Mouse (Mus musculus) brain, adult 2 months (tissue): Measurements from ENCODE around the gene Rgs12.

Experiments used
- DNase-seq: peaks from one replicate; pipeline ENCODE4 v3.0.0; 2011; ENCODE audit warnings: low read depth, low spot score

Rgs12 gene

GRCm38 (mm10) chr5:34948861-34949760 lies at the start of gene Rgs12:
Gene Rgs12, plus strand, starts transcription at chr5:34949445.
- DNase-seq = peak; percentile 45

DNA sequence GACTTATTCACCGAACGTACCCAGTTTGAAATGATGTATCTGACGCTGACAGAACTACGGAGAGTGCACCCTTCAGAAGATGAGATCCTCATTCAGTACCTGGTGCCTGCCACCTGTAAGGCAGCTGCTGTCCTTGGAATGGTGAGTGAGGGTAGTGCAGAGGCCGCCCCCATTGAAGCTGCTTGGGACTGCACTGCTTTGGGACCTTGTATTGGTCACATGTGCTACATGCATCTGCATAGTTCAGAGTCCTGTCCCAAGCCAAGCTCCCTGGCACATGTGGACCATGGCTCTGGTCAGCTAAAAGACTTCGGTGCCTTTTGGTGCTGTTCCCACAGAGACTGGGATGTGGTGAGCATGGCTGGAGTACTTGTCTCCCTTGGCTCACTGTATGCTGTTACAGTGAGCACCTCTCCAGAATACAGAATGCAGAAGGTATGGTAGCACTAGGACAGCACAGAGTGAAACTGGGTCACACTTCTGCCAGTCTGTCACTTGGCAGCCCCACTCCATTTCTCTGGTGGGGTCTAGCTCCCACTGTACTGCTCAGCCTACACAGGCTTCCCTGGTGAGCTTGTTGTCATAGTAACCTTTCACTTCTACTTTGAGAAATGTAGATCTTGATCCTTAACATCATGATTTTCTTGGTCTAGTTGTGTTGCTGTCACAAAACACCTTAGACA lies 49.3 kb upstream of the Rgs12 start:
- DNase-seq = peak; percentile 45

GRCm38 (mm10) chr5:34902371-34902770 lies 46.9 kb upstream of the Rgs12 start:
- no peak for DNase-seq

DNA sequence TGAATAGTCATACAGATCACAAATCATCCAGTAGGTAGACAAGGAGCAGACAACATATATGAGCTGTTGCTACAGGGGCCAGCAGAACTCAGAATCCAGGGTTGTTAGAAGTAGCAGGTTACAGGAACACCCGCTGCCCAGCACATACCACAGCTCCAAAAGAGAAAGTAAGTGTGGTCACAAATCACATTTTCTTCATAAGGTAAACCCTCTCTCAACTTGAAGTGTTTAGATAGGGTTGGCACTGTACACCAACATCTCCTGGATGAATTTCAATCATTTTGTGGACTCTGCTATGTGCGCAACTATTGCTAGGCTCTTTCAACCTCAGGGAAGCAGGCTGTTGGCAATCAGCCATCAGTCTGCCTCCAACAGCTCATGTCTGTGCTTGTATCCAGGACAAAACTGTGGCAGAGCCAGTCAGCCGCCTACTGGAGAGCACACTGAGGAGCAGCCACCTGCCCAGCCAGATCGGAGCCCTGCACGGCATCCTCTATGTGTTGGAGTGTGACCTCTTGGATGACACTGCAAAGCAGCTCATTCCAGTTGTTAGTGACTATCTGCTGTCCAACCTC lies 46.3 kb upstream of the Rgs12 start:
- DNase-seq = peak; percentile 92

- no peak for DNase-seq
These were observed 44.8 kb upstream of the Rgs12 start for GRCm38 (mm10) chr5:34904412-34904811.

GRCm38 (mm10) chr5:34907230-34907629 lies 42.0 kb upstream of the Rgs12 start:
- no peak for DNase-seq

DNA sequence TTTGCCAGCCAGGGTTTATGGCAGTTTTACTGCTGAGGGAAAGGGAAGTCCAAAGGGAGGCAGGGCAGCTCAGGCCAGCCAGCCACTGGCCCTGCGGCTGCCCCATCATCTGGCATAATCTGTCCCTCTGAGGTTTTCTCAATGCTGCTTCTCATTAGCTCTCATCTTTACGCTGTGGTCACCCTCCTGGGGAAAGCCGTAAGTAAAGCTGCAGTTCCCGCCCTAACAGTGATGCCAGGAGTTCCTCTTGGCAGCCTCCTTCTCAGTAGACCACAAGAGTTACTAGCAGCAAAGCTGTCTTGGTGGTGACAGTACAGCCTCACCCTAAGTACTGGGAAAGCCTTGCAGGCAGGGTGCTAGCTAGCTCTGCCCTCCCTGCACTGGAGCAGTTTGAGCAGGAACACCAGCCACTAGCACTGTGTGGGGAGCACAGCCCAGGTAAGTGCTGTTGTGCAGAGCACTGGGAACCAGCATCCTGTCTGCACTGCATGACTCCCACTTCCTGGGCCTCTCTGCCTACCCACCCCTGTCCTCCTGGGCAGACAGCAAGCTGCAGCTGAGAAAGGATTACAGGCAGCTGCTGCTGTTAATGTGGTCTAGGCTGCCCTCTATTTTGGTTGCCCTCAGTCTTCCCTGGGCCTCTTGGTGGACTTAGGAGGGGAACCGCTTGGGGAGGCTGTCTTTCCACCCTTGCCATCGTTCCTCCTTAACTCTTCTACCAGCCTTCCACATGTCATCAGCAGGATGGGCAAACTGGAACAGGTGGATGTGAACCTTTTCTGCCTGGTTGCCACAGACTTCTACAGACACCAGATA lies 41.1 kb upstream of the Rgs12 start, which contains the start of gene Msantd1:
Gene Msantd1 (plus strand): TSS at position 103 of the 816 bp plus-strand sequence.
- DNase-seq = no peak

DNA sequence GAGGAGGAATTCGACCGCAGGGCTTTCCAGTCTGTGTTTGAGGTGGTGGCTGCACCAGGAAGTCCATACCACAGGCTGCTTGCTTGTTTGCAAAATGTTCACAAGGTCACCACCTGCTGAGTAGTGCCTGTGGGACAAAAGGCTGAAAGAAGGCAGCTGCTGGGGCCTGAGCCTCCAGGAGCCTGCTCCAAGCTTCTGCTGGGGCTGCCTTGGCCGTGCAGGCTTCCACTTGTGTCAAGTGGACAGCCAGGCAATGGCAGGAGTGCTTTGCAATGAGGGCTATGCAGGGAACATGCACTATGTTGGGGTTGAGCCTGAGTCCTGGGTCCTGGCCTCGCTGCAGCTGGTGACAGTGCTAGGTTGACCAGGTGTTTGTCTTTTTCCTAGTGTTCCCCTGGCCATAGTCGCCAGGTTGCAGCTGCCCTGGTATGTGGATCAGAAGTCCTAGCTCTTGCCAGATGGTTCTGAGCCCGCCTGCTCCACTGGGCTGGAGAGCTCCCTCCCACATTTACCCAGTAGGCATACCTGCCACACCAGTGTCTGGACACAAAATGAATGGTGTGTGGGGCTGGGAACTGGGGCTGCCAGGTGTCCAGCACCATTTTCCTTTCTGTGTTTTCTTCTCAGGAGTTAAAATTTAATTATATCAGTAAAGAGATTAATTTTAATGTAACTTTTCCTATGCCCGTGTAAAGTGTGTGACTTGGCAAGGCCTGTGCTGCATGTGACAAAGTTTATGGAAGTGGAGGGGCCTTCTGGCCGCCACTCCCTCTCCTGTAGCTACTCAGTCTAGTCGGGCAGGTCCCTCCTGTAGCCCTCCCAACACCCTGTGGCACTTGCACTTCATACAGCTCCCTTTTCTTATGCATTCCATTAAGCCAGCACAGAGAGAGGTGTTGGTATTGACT lies 40.3 kb upstream of the Rgs12 start:
- DNase-seq = no peak

DNA sequence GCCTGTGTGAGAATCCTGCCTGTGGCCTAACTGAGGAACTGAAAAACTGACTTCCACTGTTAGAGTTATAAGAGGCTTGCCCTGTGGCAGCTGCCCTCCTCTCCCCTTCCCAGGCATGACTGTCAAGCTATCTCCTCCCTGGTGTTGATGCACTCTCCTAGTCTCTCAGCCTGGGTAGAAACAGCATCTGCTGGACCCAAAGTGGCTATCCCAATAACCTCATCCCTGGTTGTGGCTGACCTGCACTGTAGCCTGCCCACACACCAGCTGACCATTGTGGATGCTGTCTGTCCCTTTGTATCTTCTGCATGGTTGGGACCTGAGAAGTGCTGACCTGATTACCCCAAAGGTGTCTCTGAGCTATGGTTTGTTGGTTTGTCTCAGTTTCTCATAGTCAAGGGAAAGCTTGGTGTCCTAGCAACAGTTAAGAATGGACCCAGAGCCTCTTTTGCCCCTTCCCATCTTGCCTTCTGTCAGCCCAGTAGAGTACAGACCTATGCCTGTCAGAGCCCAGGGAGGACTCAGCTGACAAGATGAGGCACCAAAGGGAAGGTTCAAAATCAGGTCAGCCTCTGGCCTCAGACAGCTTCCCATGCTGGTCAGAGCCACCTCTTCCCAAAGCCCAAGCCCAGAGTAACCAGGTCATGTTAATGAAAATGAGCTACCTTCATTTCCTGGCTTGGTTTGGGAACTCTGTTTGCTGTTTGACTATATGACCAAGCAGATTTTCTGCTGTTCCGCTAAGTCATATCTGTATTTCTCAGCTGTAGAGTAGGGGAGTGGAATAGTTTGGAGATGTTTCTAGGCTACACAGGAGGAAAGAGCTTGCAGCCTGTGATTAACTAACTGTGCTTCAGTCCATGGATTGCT lies 39.4 kb upstream of the Rgs12 start:
- DNase-seq = no peak

DNA sequence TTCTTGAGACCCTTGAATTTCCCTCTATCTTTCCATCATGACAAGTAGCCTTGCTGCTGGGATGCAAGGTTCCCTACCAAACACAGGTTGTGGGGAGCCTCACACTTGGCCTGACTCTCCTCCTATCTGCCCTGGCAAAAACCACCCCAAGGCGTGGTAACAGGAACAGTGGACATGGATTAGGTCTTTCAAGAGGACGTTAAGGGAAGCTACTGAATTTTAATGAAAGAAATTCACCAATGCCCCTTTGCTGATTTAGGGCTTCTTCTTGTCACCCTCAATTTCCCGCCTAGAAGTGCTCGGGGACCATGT lies 38.8 kb upstream of the Rgs12 start:
- no peak for DNase-seq

DNA sequence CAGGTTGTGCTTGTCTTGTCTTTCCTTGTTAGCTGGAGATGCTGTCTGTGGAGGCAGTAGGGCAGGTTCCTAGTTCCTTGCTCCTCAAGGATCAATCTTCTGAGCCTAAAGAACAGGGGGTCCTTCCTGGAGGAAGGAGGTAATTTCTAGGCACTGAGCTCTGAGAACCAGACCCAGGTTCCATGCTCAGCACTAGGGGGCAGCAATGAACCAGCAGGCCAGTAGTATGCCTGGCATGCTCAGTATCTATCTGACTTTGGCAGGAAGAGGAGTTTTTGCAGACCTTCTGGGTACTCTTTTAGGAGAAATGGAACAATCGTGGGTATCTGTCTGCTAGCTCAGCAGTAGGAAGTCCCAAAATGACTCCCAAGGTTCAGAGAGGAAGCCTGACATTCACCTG lies 33.4 kb upstream of the Rgs12 start:
- peak; percentile 86 for DNase-seq

GRCm38 (mm10) chr5:34917234-34917655 lies 32.0 kb upstream of the Rgs12 start:
- peak; percentile 78 for DNase-seq

- DNase-seq = no peak
These were observed 30.5 kb upstream of the Rgs12 start for GRCm38 (mm10) chr5:34918785-34919184.

- DNase-seq = no peak
These were observed 26.7 kb upstream of the Rgs12 start for GRCm38 (mm10) chr5:34922531-34922930.

DNA sequence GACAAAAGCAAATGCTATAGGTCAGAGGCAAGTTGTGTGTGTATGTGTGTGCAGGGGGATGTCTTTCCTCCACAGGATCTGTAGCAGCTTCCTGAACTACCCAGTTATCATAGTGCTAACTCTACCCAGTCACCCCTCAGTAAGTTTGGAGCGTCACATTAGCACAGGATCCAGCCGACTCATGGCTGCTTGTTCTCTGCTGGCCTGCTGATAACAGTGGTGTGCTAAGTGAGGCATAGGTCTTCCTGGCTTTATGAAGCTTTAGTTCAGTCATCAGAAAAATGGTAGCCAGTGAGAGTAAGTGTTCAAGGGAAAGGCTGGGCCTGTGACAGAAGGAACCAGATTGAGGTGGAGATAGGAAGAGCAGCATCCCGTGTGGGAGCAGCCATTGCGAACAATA lies 25.3 kb upstream of the Rgs12 start:
- DNase-seq = no peak

DNA sequence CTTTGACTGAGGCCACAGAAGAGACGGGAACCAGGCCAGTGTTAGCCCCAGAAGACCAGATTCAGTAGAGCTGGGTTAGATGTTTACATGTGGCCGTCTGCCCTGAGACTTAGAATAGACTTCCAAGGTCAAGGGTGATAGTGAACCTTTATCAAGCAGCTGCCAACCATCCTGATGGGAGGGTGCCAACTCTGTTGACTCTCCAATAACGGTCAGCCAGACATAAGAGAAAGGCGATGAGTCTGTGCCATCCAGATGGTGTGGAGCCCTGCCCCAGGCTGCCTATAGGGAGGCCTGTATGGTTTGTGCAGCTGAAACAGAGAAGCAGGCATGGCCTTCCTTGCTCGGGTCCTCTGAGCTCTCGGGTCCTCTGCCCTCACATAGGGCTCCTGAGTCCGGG lies 24.7 kb upstream of the Rgs12 start:
- DNase-seq = no peak

GRCm38 (mm10) chr5:34927648-34928047 lies 21.6 kb upstream of the Rgs12 start:
- no peak for DNase-seq

DNA sequence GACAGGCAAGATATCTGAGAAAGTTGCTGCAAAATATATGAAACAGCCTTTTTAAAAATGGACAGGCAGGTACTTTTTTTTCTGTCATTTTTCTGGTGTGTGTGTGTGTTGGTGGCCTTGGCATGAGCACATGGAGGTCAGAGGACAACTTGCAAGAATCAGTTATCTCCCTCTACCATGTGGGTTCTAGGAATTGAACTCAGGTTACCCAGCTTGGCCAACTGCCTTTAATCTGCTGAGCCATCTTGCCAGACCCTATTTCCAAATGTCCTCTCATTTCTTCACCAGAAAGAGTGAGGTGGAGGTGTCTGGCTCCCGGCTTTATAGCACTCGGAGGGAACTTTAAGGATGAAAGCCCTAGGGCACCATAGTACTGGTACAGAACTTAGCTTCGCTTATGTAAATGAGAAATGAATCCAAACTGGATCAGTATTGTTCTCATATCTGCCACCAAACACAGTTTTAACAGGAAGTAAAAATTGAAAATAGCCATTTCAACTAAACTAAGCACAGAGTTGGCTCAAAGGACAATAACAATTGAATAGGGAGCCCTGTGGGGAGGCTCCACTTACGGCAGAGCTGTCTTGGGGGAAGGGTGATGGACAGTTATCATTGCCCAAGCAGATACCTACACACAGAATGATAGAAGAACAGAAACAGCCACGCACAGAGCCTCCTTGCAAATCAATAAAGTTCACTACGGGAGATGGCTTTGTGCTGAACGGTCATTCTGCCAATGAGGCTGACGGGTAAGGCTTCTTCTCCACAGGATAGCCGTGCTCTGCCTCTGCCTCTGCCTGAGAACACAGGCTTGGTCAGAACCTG lies 18.9 kb upstream of the Rgs12 start:
- DNase-seq = no peak

DNA sequence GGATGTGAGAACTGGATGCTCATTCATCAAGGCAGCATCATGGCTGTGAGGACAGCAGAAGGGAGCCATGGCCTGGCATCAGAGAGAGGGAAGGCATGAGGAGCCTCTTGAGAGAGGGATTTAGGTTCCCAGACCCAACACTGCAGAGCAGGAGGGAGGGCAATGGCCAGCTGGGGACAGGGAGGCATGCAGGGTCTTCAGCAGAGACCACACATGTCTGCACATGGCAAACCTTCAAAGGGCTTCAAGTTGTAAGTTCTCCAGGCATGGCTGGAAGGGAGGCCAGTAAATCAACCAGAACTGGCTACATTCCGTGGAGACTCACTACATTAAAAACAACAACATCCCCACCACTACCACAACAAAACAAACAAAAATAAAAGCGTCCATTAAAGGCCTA lies 18.2 kb upstream of the Rgs12 start:
- DNase-seq = no peak
